Mouse (Mus musculus) lung, postnatal 4 days (tissue): ENCODE results near the gene Ssxb6.
"Not testable (repeated sequence)": the region's sequence is repeated elsewhere in the genome, so short reads cannot be mapped to it uniquely, and the experiment has no call there.

Experiments used
- DNase-seq, 2 experiments: peaks; one replicate each; pipeline ENCODE4 v3.0.0; 2021

The Ssxb6 gene

DNA sequence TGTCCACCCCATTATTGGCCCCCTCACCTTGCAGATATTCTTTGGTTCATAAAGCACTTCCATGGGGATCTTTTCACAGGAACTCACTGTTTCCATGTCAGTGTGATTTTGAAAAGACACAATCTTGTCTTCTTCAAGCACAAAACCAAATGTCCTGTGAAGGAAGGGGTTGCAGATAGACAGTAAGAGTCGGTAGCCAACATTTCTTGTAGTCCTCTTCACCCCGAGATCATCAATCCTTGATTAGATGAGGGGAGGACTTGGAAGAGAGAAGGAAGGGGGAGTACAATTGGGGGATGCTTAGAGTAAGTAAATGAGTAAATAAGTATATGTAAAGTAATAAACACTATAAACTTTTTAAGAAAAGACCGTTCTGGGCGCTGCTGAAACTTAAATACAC is at the start of gene Ssxb6:
TSS of gene Ssxb6 (minus strand) at position 101 of the 400 bp plus-strand sequence.
- not testable (repeated sequence) for DNase-seq

DNA sequence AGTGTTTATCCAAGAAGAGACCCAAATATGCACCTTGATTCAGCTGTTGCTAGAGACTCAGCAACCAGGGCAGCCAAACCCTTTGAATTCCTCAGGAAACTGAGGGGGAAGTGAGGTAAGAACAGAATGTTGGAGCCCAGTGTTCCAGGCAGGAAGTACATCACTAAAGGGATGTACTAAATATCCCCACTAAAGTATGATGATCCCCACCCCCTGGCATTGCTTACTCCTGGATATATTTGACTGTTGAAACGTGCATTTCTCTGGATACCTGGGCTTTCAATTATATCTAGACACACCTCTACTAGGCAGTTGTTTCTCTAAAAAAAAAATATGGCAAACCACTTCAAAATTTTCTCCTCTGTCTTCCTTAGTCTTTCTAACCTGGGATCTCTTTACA is 43.7 kb upstream of the Ssxb6 start, which contains the start of gene Ssxb3:
TSS of gene Ssxb3 (minus strand) at position 101 of the 400 bp plus-strand sequence.
- DNase-seq = not testable (repeated sequence)

DNA sequence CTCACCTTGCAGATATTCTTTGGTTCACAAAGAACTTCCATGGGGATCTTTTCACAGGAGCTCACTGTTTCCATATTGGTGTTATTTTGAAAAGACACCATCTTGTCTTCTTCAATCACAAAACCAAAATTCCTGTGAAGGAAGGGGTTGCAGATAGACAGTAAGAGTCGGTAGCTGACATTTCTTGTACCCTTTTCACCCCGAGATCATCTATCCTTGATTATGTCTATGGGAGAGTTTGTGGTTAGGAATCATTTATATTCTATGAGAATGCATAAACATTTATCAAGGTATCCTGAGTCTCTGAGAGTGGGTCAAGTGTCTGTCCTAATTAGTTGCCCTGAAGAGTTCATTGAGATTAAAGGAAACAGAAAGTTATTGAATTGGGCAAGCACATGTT is 23.2 kb downstream of the Ssxb6 start, which contains the start of gene Gm14459:
TSS of gene Gm14459 (minus strand) at position 101 of the 400 bp plus-strand sequence.
- no peak for DNase-seq
